Mouse (Mus musculus) frontal cortex, adult 2 months (tissue): ENCODE measurements around the gene Gatc. TPM values are rescaled to one million over a fixed set of nuclear protein-coding genes. Genes with fewer than 3 reads are reported as not detected.
"Not testable (repeated sequence)": the region's sequence is repeated elsewhere in the genome, so short reads cannot be mapped to it uniquely, and the experiment has no call there.

Experiments used
- DNase-seq, 2 experiments: peaks; one replicate each; pipeline ENCODE4 v3.0.0; 2022; ENCODE audit warnings: low spot score in 1 of 2; ENCODE audit errors: extremely low spot score in 1 of 2
- polyA plus RNA-seq: library from polyadenylated mRNA; depleted of rRNA; stranded (reverse); fragments of >200 nt; gene quantifications from 2 replicates; pipeline ENCODE4 v1.2.3, GENCODE M21; 2012; rRNA removed

The Gatc gene
- 32.8 and 33.0 TPM in 2 replicates for polyA plus RNA-seq

DNA sequence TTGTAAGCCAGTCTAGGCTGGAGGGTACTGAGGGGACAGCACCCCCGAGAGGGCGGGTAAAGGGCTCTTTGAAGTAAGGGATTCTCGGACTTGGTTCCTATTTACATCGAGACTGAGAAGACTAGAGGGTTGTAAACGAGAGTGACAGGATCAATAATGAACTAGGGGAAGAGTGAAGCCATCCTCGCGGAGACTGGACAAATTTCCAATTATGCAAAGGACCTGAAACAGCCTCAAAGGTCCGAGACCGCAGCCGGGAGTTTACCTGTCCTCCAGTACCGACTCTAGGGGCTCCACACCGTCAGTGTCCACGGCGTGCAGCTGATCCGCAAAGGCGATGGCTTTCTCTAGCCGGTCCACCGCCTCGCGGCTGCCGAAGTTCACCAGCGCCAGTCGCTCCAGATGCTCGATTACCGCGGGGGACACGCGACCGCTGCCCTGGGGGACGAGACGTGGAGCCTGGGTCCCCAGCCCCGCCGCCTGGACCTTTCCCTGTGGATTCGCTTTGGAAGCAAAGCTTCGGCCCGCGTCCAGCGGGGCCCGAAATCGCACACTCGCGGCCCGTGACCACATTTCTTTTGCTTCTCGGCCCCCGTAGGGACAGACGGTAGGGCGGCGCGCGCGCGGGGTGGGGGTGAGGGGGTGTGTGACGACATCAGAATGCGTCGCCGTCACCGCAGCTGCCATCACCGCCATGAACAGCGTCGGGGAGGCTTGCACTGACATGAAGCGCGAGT lies at the start of gene Gatc, which contains the start of gene Triap1:
TSS of gene Gatc (minus strand) at position 602 of the 737 bp plus-strand sequence.
TSS of gene Triap1 (plus strand) at position 649 of the 737 bp plus-strand sequence.
- peak; percentile 63 to 90 for DNase-seq

DNA sequence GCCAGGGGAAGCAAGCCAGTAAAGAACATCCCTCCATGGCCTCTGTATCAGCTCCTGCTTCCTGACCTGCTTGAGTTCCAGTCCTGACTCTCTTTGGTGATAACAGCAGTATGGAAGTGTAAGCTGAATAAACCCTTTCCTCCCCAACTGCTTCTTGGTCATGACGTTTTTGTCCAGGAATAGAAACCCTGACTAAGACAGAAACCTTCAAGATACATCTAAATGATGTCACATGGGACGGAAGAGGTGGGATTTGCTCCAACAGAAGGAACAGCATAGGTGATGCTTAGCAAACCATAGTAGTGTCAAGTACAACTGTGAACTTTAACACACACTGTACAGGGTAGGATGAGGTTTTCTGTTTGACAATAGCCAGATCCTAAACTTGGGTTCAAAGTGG lies 37.9 kb upstream of the Gatc start:
- not testable (repeated sequence) for DNase-seq

DNA sequence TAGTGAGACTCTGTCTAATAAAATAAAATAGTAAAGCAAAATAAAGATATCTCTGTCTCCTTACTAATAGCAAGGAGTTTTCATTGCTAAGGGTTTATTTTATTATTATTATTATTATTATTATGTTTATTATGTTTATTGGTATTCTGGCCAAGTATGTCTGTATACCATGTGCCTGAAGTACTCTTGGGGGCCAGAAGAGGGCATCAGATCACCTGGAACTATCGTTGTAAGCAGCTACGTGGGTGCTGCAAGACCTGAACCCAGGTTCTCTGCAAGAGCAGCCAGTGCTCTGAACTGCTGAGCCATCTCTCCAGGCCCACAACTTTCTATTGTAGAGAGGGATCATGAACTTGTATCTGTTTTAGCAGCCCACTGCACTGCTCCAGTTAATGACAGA lies 34.5 kb upstream of the Gatc start:
- no peak for DNase-seq

DNA sequence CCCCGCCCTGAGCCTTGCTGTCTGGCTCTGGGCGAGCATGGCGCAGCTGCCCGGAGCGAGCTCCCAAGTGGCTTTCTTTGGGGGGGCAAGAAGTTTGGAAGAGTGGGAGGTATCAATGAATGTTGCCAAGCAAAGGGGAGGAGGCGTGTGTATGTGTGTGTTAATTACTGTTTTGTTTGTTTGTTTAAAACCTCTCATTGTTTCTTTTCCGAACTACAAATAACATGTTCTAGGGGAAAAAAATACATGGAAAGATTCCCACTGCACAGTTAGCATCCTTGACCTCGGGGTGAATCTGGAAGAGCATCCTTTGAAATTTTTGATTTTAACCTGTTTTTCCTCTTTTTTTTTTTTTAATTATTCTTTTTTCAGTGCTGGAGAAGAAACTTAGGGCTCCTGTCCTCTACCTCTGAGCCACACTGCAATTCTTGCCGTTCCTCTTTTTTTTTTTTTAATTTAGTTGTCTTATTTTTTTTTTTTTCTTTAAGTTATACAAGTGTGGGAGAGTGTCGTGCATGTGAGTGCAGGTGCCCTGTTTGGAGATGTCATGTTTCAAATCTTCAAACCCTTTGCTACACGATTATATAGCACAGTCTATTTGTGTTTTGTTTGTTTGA lies 33.3 kb upstream of the Gatc start:
- no peak for DNase-seq

DNA sequence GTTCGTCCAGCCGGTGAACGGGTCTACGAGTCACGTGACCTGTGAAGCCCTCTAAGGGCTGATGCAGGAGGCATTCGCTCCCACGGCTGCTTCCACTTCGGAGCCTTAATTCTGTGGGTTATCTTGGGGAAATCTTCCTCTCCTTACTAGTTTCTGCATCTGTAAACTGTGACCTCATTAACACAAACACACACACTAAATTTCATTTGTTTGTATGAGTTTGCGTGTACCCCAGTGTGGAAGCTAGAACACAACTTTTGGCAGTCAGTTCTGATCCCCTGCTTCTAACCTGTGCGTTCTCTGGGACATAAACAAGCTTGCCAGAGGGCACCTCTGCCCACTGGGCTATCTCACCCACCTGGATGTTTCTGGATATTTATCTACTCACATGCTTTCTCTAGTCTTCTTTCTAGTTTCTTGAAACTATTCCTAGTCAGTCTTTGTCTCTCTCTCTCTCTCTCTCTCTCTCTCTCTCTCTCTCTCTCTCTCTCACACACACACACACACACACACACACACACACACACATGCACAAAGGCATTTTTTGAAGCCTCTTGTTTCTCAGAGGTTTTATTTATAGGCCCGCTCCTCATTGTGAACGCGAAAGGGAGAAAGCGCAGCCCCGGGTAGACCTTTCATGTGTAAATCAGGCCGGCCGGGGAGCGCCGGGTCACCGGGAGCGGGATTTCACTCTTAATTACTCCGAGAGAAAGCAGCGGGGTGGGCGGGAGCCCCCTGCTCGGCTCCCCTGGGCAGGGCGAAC lies 32.6 kb upstream of the Gatc start:
- DNase-seq = no peak

DNA sequence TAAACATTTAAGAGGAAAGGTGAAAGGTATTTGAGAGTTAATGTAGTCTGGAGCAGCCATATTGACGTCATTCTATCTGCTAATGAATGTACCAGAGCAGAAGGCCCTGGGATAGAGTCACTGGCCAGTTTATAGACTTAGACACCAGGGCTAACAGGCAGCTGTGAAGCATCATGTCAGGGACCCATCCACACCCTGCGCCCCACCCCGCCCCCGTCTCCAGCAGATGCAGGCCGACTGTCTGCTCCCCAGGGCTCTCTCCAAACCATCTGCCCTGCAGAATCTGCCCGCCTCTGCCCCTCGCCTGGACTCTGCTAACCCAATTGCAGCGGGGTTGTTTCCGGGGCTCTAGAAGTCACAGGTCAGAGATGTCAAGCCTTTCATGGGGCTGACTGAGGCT lies 30.8 kb upstream of the Gatc start:
- no peak for DNase-seq

DNA sequence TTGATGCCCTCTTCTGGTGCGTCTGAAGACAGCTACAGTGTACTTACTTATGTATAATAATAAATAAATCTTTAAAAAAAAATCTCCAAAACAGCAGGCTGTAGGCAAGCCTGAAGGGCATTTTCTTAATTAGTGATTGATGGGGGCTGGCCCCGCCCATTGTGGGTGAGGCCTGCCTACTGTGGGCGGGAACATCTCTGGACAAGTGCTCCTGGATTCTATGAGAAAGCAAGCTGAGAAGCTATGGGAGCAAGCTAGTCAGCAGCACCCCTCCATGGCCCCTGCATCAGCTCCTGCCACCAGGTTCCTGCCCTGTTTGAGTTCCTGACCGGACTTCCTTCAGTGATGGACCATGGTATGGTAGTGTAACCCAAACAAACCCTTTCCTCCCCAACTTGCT lies 23.8 kb upstream of the Gatc start:
- no peak for DNase-seq

DNA sequence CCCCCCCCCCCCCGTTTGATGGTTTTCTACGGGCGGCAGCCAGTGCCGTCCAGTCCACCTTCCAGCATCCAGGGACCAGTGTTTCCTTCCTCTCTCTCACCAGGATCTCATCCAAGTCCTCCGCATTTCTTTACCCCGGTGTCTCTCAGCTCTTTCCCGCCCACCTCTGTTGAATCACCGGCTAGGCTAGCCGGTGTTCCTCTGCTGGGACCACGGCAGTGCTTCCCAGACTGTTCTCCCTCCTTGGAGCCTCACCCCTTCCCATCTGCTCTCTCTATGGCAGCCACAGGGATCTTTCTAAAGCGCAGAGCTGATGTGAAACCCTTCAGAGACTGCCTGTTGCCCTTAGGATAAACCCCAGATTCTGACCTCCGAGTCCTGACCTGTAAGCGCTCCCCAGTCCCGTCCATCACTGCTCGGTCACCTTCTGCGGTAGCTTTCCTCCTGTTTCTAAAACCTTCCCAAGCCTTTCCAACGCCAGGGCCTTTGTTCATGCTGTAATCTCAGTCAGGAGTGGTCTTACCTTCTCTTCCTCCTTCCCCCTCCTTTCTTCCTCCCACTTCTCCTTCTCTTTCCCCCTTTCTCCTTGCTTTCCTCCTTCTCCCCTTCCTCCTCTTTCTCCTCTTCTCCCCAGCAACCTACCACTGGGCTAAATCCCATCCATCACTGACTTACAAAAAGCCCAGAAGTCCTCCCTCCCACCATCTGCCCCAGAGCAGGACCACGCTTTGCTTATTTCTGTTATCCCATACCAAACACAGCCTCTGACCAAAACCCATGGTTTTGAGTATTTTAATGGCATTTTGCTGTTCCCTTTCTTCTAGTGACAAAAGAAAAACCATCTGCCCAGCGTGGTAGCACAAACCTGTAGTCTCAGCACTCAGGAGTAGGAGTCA lies 22.1 kb upstream of the Gatc start:
- peak; percentile 58 to 81 for DNase-seq

DNA sequence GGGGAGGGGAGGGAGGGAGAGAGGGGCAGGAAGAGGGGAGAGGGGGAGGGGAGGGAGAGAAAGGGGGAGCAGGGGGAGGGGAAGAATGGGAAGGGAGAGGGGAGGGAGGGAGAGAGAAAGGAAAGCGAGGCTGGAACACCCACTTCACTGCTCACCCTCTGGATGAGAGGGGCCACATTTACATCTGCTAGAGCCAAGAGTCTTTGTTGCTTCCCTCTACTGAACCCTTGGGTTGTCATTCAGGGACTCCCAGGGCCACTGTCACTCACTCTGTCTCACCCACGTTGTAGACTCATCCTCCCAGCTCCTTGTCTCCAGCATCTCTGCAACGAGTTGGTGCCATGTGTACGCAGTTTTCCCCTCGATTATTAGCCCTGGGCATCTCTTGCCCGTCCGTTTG lies 21.2 kb upstream of the Gatc start:
- no peak for DNase-seq

DNA sequence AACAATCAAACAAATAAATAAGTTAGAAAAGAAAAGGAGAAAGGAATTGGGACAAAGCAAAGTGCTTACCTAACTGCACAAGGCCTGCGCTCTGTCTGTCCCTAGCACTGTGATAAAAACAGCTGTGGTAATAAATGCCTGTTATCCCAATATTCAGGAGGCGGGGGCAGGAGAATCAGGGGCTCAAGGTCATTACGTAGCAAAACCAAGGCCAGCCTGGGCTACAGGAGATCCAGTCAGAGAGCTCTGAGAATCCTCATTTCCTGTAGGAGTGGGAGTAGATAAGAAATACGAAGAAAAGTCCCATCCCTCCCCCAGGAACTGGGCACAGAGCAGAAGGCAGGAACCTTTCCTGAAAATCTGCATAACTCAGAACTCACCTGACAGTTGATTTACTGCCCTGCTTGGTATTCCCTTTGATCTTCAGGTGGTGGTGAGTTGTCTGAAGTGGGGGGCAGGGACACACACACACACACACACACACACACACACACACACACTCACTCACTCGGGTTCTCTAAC lies 18.9 kb upstream of the Gatc start:
- no peak for DNase-seq

DNA sequence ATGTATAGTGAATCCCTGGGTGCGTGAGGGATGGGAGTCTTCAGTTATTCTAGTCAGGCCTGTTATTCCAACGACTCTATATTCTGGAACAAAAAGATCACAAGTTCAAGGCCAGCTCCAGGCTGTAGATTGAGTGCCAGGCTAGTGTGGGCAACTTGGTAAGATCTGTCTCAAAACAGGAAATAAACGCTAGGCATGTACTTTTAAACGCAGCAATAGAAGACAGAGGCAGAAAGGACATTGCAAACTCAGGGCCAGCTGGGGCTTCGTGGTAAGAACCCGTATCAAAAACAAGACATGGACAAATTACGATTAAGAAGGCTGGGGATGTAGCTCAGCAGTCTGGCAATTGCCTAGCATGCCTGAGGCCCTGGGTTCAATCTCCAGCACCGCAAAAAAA lies 18.5 kb upstream of the Gatc start:
- DNase-seq = no peak

DNA sequence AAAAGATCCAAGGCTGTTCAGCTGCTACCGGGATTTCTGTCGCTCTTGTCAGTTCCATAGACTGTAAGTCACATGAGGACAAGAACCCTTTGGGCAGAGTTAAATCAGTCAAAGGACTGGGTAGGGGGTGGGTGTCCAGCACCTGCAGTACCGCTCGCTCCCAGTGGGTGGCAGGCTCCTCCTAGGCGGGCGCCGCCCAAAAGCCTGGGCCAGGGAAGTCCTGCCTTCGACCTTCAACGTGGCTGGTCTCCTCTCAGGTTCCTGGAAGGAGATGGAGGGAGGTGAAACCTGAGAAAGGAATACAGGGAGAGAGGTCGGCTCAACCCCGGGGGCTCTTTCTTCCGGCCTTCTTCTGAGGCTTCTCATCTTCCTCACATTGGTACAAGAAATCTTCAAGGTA lies 17.9 kb upstream of the Gatc start:
- peak in 1 of 2 experiments; percentile 91 for DNase-seq

DNA sequence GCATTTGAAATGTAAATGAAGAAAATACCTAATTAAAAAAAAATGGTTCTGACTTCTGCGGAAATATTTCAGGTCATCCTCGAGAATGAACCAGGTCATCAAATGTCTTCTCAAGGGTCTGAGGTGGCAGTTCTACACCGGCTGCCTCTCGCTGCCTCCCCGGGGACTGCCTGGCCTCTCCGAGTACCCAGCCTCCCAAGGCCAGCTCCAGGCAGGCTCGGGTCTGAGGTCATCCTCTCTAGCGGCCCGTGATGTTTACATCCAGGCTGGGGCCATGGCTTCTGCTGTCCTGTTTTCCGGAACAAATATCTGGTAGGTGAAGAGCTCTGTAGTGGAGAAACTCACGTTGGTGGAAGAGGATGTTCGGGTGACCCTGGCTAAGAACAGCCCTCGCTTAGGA lies 14.1 kb upstream of the Gatc start:
- no peak for DNase-seq

DNA sequence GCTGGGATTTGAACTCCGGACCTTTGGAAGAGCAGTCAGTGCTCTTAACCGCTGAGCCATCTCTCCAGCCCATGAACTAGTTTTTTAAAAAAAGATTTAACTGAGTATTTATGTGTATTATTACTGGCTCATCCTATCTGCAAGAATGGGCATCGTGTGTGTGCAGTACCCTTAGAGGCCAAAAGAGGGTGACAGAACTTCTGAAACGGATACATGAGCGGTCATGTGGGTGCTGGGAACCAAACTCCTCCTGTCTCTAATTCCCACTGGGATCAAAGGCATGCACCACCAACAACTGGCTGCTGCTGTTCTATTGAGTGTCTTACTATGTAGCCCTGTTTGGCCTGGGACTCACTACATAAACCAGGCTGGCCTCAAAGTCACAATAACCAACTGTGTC lies 10.4 kb upstream of the Gatc start:
- no peak for DNase-seq

DNA sequence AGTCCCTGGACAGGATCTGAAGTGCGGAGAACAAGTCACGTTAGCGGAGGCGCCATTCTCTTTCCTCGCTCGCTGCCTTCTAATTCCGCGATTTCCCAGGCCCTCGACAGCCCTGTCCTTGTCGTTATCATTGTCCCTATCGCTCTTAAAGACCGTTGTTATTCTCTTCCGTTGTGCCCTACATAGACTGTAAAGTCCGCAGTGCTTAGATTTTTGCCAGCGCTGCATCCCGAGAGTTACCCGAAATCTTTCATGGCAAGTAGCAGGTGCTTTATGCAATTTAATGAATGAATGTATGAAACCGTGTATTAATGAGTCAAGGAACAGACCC lies 8.2 kb upstream of the Gatc start:
- DNase-seq = no peak

DNA sequence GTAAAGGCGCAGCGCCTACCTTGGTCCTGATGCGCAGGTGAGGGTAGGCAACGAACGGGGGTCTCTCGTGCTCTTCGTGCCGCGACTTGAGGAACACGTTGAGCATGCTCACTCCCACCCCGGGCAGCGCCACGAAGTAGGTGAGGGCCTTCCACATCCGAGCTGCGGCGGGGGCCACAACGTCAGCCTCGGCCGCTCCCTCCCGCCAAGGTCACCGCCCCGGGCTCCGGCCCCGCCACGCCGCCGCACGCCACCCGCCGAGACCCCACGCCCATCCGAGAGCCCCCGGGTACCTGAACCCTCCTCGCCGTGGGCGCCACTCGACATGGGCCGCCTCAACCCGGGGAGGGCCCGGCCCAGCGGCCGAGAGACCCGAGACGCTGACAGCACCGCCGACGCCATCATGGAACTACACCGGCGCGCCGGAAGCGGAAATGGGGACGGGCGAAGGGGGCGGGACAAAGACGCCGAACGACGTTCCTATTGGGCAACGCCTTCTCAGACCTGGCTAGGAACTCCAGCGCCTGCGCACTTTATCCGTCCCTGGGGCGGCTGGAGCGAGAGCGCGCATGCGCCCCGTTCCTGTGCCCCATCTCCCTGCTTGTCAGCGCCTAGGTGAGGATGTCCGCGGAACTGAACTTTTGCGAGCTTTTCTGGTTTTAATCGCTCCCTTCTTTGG lies 7.7 kb upstream of the Gatc start, which contains the start of gene Cox6a1:
TSS of gene Cox6a1 (minus strand) at position 436 of the 679 bp plus-strand sequence.
- peak; percentile 96 to 99 for DNase-seq

DNA sequence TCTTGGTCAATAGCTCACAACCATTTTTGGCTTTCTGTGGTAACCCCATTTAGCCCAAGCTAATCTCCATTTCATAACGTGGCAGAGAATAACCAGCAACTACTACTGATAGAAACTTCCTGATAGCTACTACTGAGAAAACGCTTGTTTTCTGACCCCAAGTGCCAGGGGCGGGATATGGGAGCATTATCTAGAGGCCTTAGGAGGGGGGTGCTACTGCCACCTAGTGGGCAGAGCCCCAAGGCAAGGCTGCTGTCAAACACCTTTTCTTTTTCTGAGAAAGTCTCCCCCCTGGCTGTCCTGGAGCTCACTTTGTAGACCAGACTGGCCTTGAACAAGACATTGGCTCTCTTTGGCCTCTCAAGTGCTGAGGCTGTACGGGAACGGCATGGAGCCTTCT lies 6.6 kb upstream of the Gatc start:
- peak; percentile 34 to 87 for DNase-seq

DNA sequence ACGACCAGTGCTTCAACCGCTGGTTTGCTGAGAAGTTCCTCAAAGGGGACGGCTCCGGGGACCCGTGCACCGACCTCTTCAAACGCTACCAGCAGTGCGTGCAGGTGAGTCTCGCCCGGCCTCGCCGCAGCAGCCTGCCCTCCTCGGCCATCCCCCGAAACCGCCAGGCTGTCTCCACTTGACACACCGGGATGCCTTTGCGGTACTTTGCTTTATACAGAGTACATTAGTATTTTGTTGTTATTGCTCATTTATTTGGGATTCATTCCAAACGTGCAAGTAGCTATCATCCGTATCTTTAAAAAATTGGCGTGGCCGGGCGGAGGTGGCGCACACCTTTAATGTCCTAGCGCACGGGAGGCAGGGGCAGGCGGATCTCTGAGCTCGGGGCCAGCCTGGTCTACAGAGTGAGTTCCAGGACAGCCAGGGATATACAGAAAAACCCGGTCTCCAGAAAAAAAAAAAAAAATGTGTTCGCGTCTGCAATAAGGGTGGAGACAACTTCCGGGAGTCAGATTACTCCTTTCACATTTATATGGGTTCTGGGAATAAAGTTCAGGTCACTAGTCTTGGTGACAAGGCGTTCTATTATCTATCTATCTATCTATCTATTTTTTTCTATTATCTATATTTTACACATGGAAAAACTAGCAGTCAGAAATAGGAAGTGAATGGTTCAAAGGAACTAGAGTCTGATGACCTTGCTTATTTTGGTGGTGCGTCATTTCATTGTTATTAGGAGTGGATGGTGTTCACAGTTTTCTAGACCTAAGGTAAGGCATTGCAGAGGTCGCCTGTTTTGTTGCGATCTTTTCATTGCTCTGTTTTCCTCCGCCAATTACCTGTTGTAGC lies 562 bp upstream of the Gatc start:
- no peak for DNase-seq

DNA sequence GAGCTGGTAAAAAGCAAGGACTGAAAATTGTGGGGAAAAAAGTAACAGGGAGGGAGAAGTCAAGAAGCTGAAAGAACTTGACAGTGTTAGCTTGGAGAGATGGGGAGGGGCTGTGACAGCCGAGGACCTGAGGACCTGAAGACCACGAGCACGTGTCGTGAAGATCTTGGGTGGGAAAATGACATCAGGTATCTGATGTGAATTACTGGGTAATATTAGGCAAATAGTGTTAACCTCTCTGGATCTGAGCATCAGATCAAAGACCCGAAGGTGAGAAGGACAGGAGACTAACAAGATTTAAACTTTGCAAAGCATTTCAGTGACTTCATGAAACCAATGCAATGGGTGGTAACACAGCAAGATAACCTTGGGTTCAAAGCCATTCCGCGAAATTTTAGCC lies 971 bp downstream of the Gatc start:
- DNase-seq = no peak
